ENCODE assay signal across 8 mouse cellular contexts in genomic region chr19:3985261-3985681, GRCm38 (mm10). TPM values are rescaled to one million over a fixed set of nuclear protein-coding genes. Genes with fewer than 3 reads are reported as not detected.
DNase-seq lines count a peak whose midpoint lies in the region; ATAC-seq lines count a peak whose summit lies in the region.

No protein-coding gene starts in this region.

- 12% methylated on average over 8 of the region's 8 CpGs for WGBS in midbrain, embryonic 11.5 days
- 16% methylated on average over 8 of the region's 8 CpGs for WGBS in midbrain, embryonic 15.5 days
- WGBS in heart, embryonic 11.5 days (ENCODE audit: insufficient replicate concordance) = 29% methylated on average over 8 of the region's 8 CpGs
- 19% methylated on average over 8 of the region's 8 CpGs for WGBS in neural tube, embryonic 14.5 days

- no peak overlapping the region for H3K4me3 ChIP-seq in midbrain, embryonic 11.5 days (ENCODE audit: low read depth, low read length)
- H3K4me3 ChIP-seq in midbrain, embryonic 15.5 days = no peak overlapping the region
- H3K4me3 ChIP-seq in heart, embryonic 11.5 days (ENCODE audit: low read depth, low read length) = no peak overlapping the region
- no peak overlapping the region for H3K4me3 ChIP-seq in neural tube, embryonic 14.5 days (ENCODE audit: low read depth, low read length)

- 0 out of 2 replicates have a peak overlapping the region, but pooled peaks have one; percentile 9 for H3K9ac ChIP-seq in midbrain, embryonic 11.5 days (ENCODE audit: low read length)
- H3K9ac ChIP-seq in midbrain, embryonic 15.5 days = no peak overlapping the region
- H3K9ac ChIP-seq in heart, embryonic 11.5 days (ENCODE audit: low read depth, low read length) = 0 out of 2 replicates have a peak overlapping the region, but pooled peaks have one; percentile 1
- no peak overlapping the region for H3K9ac ChIP-seq in neural tube, embryonic 14.5 days (replicated peaks; ENCODE audit: low read depth, low read length)

- H3K36me3 ChIP-seq in midbrain, embryonic 11.5 days (ENCODE audit: control insufficient read depth, insufficient read depth, low read length) = no peaks in the 10 kb centered on the region
- no peaks in the 10 kb centered on the region for H3K36me3 ChIP-seq in midbrain, embryonic 15.5 days (replicated peaks)
- H3K36me3 ChIP-seq in heart, embryonic 11.5 days (ENCODE audit: control insufficient read depth, insufficient read depth, low read length) = peaks cover 3% of the 10 kb centered on the region; the same call in 1 of the 2 replicates
- no peaks in the 10 kb centered on the region for H3K36me3 ChIP-seq in neural tube, embryonic 14.5 days (ENCODE audit: control insufficient read depth, insufficient read depth, low read length)

- peaks cover 3% of the 10 kb centered on the region; the same call in 1 of the 2 replicates for H3K9me3 ChIP-seq in midbrain, embryonic 11.5 days (ENCODE audit: control insufficient read depth, low read length)
- no peaks in the 10 kb centered on the region for H3K9me3 ChIP-seq in midbrain, embryonic 15.5 days
- H3K9me3 ChIP-seq in heart, embryonic 11.5 days (replicated peaks; ENCODE audit: control insufficient read depth, low read length) = 0 out of 2 replicates have a peak, but pooled peaks cover 2% of the 10 kb centered on the region
- H3K9me3 ChIP-seq in neural tube, embryonic 14.5 days (ENCODE audit: control insufficient read depth, low read length) = no peaks in the 10 kb centered on the region

- no peak overlapping the region; the same call in 1 of the 2 replicates for H3K27ac ChIP-seq in midbrain, embryonic 11.5 days (ENCODE audit: low read depth, low read length)
- H3K27ac ChIP-seq in midbrain, embryonic 15.5 days = no peak overlapping the region
- peak overlapping the region; percentile 11 for H3K27ac ChIP-seq in heart, embryonic 11.5 days (ENCODE audit: low read depth, low read length)
- no peak overlapping the region for H3K27ac ChIP-seq in neural tube, embryonic 14.5 days (ENCODE audit: low read depth, low read length)

- H3K4me2 ChIP-seq in midbrain, embryonic 11.5 days = no peak overlapping the region
- no peak overlapping the region for H3K4me2 ChIP-seq in midbrain, embryonic 15.5 days
- no peak overlapping the region for H3K4me2 ChIP-seq in heart, embryonic 11.5 days
- no peak overlapping the region for H3K4me2 ChIP-seq in neural tube, embryonic 14.5 days (ENCODE audit: low read depth, low read length)

- DNase-seq in midbrain, embryonic 11.5 days (ENCODE audit: low spot score, missing footprints) = peak; percentile 88
- peak; percentile 82 to 96 for DNase-seq in kidney, postnatal 25 days
- no peak for DNase-seq in right cerebral cortex, postnatal 36 days (ENCODE audit: low spot score in 2 of 2)

- ATAC-seq in midbrain, embryonic 11.5 days (ENCODE audit: low FRiP score) = 0 out of 2 replicates have a peak, but pooled peaks have one; percentile 34
- ATAC-seq in midbrain, embryonic 15.5 days (replicated peaks) = no peak
- no peak for ATAC-seq in heart, embryonic 11.5 days (replicated peaks; ENCODE audit: insufficient number of reproducible peaks, low FRiP score, low TSS enrichment)
- 0 out of 2 replicates have a peak, but pooled peaks have one; percentile 38 for ATAC-seq in neural tube, embryonic 14.5 days (ENCODE audit: low read depth)
- ATAC-seq in frontal cortex, adult (ENCODE audit: low TSS enrichment) = no peak
- no peak for ATAC-seq in erythroblast, adult 5-6 weeks (replicated peaks; ENCODE audit: low FRiP score, poor library complexity, severe bottlenecking)

- H3K4me1 ChIP-seq in midbrain, embryonic 11.5 days (ENCODE audit: control insufficient read depth, insufficient read depth, low read length) = peaks cover 15% of the 10 kb centered on the region
- no peaks in the 10 kb centered on the region for H3K4me1 ChIP-seq in midbrain, embryonic 15.5 days
- H3K4me1 ChIP-seq in heart, embryonic 11.5 days (ENCODE audit: control insufficient read depth, insufficient read depth, low read length) = peaks cover 26% of the 10 kb centered on the region
- 0 out of 2 replicates have a peak, but pooled peaks cover 3% of the 10 kb centered on the region for H3K4me1 ChIP-seq in neural tube, embryonic 14.5 days (ENCODE audit: control insufficient read depth, insufficient read depth, low read length)

- no peaks in the 10 kb centered on the region for H3K27me3 ChIP-seq in midbrain, embryonic 11.5 days (ENCODE audit: control insufficient read depth, insufficient read depth, low read length)
- H3K27me3 ChIP-seq in midbrain, embryonic 15.5 days (replicated peaks) = no peaks in the 10 kb centered on the region; the same call in 1 of the 2 replicates
- H3K27me3 ChIP-seq in heart, embryonic 11.5 days (ENCODE audit: control insufficient read depth, insufficient read depth, low read length) = no peaks in the 10 kb centered on the region
- no peaks in the 10 kb centered on the region for H3K27me3 ChIP-seq in neural tube, embryonic 14.5 days (ENCODE audit: control insufficient read depth, insufficient read depth, low read length)

RNA-seq across cellular contexts. Expression of gene Acy3, which starts 1.1 kb away (rescaled TPM):
- polyA plus RNA-seq in midbrain, embryonic 11.5 days (2014; fragmentation: Nextera tagmentation; extraction: Ambion mirVana) = 1.0 and 1.6 TPM in 2 replicates
- 1.7 and 2.2 TPM in 2 replicates for polyA plus RNA-seq in midbrain, embryonic 15.5 days (2015; fragmentation: Nextera tagmentation; extraction: Ambion mirVana)
- 8.0 and 11.3 TPM in 2 replicates for polyA plus RNA-seq in heart, embryonic 11.5 days (2014; fragmentation: Nextera tagmentation; extraction: Ambion mirVana)
- 1.6 and 3.0 TPM in 2 replicates for polyA plus RNA-seq in neural tube, embryonic 14.5 days (2014; fragmentation: Nextera tagmentation; extraction: Ambion mirVana)
- total RNA-seq in erythroblast, adult 5-6 weeks (2015; ENCODE audit: low replicate concordance) = 1.5 TPM in 1 of 2 replicates, not detected in the other
- total RNA-seq in erythroblast, adult 5-6 weeks (2017; ENCODE audit: low replicate concordance) = 0.56 TPM in 1 of 2 replicates, not detected in the other

RNA-seq across cellular contexts. Expression of gene Tbx10, which starts 7.3 kb away (rescaled TPM):
- polyA plus RNA-seq in midbrain, embryonic 11.5 days (2014; fragmentation: Nextera tagmentation; extraction: Ambion mirVana) = not detected in 2 replicates
- polyA plus RNA-seq in midbrain, embryonic 15.5 days (2015; fragmentation: Nextera tagmentation; extraction: Ambion mirVana) = not detected in 2 replicates
- polyA plus RNA-seq in heart, embryonic 11.5 days (2014; fragmentation: Nextera tagmentation; extraction: Ambion mirVana) = 0.11 TPM in 1 of 2 replicates, not detected in the other
- polyA plus RNA-seq in neural tube, embryonic 14.5 days (2014; fragmentation: Nextera tagmentation; extraction: Ambion mirVana) = not detected in 2 replicates
- total RNA-seq in erythroblast, adult 5-6 weeks (2015; ENCODE audit: low replicate concordance) = not detected in 2 replicates
- total RNA-seq in erythroblast, adult 5-6 weeks (2017; ENCODE audit: low replicate concordance) = not detected in 2 replicates

RNA-seq across cellular contexts. Expression of gene Aldh3b2, which starts 13.1 kb away (rescaled TPM):
- polyA plus RNA-seq in midbrain, embryonic 11.5 days (2014; fragmentation: Nextera tagmentation; extraction: Ambion mirVana) = 0.44 and 0.50 TPM in 2 replicates
- polyA plus RNA-seq in midbrain, embryonic 15.5 days (2015; fragmentation: Nextera tagmentation; extraction: Ambion mirVana) = 0.43 and 0.67 TPM in 2 replicates
- 0.16 TPM in 1 of 2 replicates, not detected in the other for polyA plus RNA-seq in heart, embryonic 11.5 days (2014; fragmentation: Nextera tagmentation; extraction: Ambion mirVana)
- 0.15 and 0.40 TPM in 2 replicates for polyA plus RNA-seq in neural tube, embryonic 14.5 days (2014; fragmentation: Nextera tagmentation; extraction: Ambion mirVana)
- total RNA-seq in erythroblast, adult 5-6 weeks (2015; ENCODE audit: low replicate concordance) = 0.63 TPM in 1 of 2 replicates, not detected in the other
- total RNA-seq in erythroblast, adult 5-6 weeks (2017; ENCODE audit: low replicate concordance) = 1.8 and 1.9 TPM in 2 replicates

RNA-seq across cellular contexts. Expression of gene Nudt8, which starts 15.1 kb away (rescaled TPM):
- polyA plus RNA-seq in midbrain, embryonic 11.5 days (2014; fragmentation: Nextera tagmentation; extraction: Ambion mirVana) = 14.0 and 15.1 TPM in 2 replicates
- 30.6 and 33.4 TPM in 2 replicates for polyA plus RNA-seq in midbrain, embryonic 15.5 days (2015; fragmentation: Nextera tagmentation; extraction: Ambion mirVana)
- 48.0 and 48.8 TPM in 2 replicates for polyA plus RNA-seq in heart, embryonic 11.5 days (2014; fragmentation: Nextera tagmentation; extraction: Ambion mirVana)
- 29.4 and 33.7 TPM in 2 replicates for polyA plus RNA-seq in neural tube, embryonic 14.5 days (2014; fragmentation: Nextera tagmentation; extraction: Ambion mirVana)
- total RNA-seq in erythroblast, adult 5-6 weeks (2015; ENCODE audit: low replicate concordance) = 2.7 TPM in 1 of 2 replicates, not detected in the other
- 2.4 and 2.5 TPM in 2 replicates for total RNA-seq in erythroblast, adult 5-6 weeks (2017; ENCODE audit: low replicate concordance)

RNA-seq across cellular contexts. Expression of gene Gm49405, which starts 15.2 kb away (rescaled TPM):
- 0.87 and 1.5 TPM in 2 replicates for polyA plus RNA-seq in midbrain, embryonic 11.5 days (2014; fragmentation: Nextera tagmentation; extraction: Ambion mirVana)
- 6.5 and 8.3 TPM in 2 replicates for polyA plus RNA-seq in midbrain, embryonic 15.5 days (2015; fragmentation: Nextera tagmentation; extraction: Ambion mirVana)
- polyA plus RNA-seq in heart, embryonic 11.5 days (2014; fragmentation: Nextera tagmentation; extraction: Ambion mirVana) = 2.3 and 2.5 TPM in 2 replicates
- polyA plus RNA-seq in neural tube, embryonic 14.5 days (2014; fragmentation: Nextera tagmentation; extraction: Ambion mirVana) = 3.8 and 4.9 TPM in 2 replicates
- 0.58 TPM in 1 of 2 replicates, not detected in the other for total RNA-seq in erythroblast, adult 5-6 weeks (2015; ENCODE audit: low replicate concordance)
- total RNA-seq in erythroblast, adult 5-6 weeks (2017; ENCODE audit: low replicate concordance) = 0.42 TPM in 1 of 2 replicates, not detected in the other

Comparison
In these comparisons a context has a peak if more than half of its experiments do, and no peak if none do; other contexts are left out.
1. ATAC-seq: peak in midbrain, embryonic 11.5 days (single experiment) and neural tube, embryonic 14.5 days (single experiment); none in midbrain, embryonic 15.5 days (single experiment), heart, embryonic 11.5 days (single experiment), frontal cortex, adult (single experiment) and erythroblast, adult 5-6 weeks (single experiment).
2. H3K9ac ChIP-seq: peak in midbrain, embryonic 11.5 days (single experiment) and heart, embryonic 11.5 days (single experiment); none in midbrain, embryonic 15.5 days (single experiment) and neural tube, embryonic 14.5 days (single experiment).
3. DNase-seq: peak in midbrain, embryonic 11.5 days (single experiment) and kidney, postnatal 25 days (2 of 2); none in right cerebral cortex, postnatal 36 days (0 of 2).